Mouse (Mus musculus) limb, embryonic 10.5 days (tissue): ENCODE data around the gene Snai1. TPM values are rescaled to one million over a fixed set of nuclear protein-coding genes. Genes with fewer than 3 reads are reported as not detected.

ENCODE experiments used
- DNase-seq: peaks from one replicate; pipeline ENCODE4 v3.0.0-alpha.2; 2017; ENCODE audit warnings: low spot score
- H3K27ac ChIP-seq: fragments of 300-500 bp; sonication (generic); 2 replicates; pipeline ENCODE4 v1.5.1; 2016; ENCODE audit warnings: mild to moderate bottlenecking
- H3K27me3 ChIP-seq: fragments of 300-500 bp; sonication (generic); 2 replicates; pipeline ENCODE4 v1.6.1; 2016; ENCODE audit warnings: low read depth, mild to moderate bottlenecking; ENCODE audit not compliant: poor library complexity, severe bottlenecking
- H3K36me3 ChIP-seq: fragments of 300-500 bp; sonication (generic); 2 replicates; pipeline ENCODE4 v1.6.1; 2016; ENCODE audit warnings: mild to moderate bottlenecking, moderate library complexity
- H3K4me1 ChIP-seq: fragments of 300-500 bp; sonication (generic); 2 replicates; pipeline ENCODE4 v1.6.1; 2016
- H3K4me3 ChIP-seq: fragments of 300-500 bp; sonication (generic); 2 replicates; pipeline ENCODE4 v1.5.1; 2016; ENCODE audit warnings: mild to moderate bottlenecking, moderate library complexity
- H3K9me3 ChIP-seq: fragments of 300-500 bp; sonication (generic); replicated peaks from 2 replicates; pipeline ENCODE4 v1.6.1; 2016; ENCODE audit warnings: mild to moderate bottlenecking
- WGBS: fragments of 180-500 bp; shearing (Covaris S2); methylation state at CpG from one replicate; pipeline ENCODE4 v1.1.7; 2016; 5-methylcytosine and 5-hydroxymethylcytosine counted together
- polyA plus RNA-seq: library from polyadenylated mRNA; unstranded; fragments of >200 nt; fragmentation: Nextera tagmentation; extraction: Ambion mirVana; gene quantifications from 2 replicates; pipeline ENCODE4 v1.2.1, GENCODE M21; 2016

Snai1 gene
- polyA plus RNA-seq, 1 experiment from 2014 or later: 94.9 TPM

DNA sequence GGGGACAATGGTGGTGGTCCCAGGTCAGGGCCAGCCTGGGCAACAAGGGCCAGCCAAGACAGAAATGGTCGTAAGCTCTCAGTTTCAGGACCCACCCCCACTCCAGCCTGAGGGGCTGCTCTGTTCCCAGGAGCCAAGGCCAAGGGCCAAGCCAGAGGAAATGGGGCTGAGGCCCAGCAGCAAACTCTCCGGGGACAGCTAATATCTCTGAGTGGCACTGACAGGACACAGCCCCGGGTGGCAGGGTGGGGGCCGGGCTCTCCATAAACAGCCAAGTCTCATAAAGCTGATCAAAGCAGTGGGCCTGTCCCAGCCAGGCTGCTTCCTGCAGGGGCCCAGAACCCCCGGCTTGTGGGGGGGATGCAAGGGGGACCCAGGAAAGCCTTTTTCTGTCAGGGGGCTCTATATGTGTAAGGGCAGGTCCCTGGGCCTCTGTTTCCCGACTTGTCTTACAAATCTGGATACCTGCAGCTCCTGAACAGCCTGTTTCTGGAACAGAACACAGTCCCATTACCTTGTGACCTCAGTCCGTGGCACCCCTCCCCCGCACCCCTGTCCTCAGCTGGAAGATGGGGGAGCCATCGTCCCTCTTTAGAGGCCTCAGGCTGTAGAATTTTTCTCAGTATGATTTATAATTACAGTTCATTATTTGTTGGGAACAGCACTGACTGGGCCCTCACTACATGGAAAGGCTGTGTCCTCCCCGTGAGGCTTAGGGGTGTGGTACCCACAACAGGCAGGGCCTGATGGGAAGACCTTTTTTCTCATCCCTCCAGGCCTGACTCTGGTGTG lies 45.4 kb downstream of the Snai1 start:
- no peaks in the 10 kb centered on the region for H3K36me3 ChIP-seq
- H3K27ac ChIP-seq: peak overlapping the region; percentile 87
- DNase-seq: peak; percentile 83
- peaks cover 73% of the 10 kb centered on the region for H3K4me1 ChIP-seq
- H3K4me3 ChIP-seq: peak overlapping the region; percentile 30; the same call in 1 of the 2 replicates
- H3K27me3 ChIP-seq: no peaks in the 10 kb centered on the region
- WGBS: 11% methylated on average over 10 of the region's 10 CpGs
- H3K9me3 ChIP-seq: no peaks in the 10 kb centered on the region

- peaks cover 81% of the 10 kb centered on the region for H3K4me1 ChIP-seq
- no peaks in the 10 kb centered on the region for H3K36me3 ChIP-seq
- 91% methylated on average over 2 of the region's 2 CpGs for whole genome bisulfite sequencing
- H3K27ac ChIP-seq: peak overlapping the region; percentile 87
- H3K27me3 ChIP-seq: no peaks in the 10 kb centered on the region
- no peak for DNase-seq
- no peaks in the 10 kb centered on the region for H3K9me3 ChIP-seq
- H3K4me3 ChIP-seq: no peak overlapping the region
Observed at GRCm38 (mm10) chr2:167585273-167585672, 47.3 kb downstream of the Snai1 start.

DNA sequence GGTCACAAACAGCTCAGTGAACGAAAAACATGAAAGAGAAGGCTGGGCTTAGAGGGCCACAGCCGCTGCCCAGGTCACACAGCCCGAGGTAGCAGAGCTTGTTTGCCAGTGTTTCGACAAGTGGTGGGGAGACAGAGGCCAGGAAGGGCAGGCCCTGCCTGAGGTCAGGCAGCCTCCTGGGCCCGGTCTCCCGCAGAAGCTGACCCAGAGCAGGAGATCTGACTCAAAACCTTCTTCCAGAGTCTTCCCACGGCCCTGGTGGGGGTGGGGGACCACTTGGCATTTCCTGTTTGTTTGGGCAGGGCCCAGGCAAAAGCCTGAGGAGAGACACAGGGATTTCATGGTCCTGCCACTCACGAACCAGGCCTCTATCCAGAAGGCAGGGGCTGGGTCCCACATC lies 48.0 kb downstream of the Snai1 start:
- Histone ChIP-seq H3K27ac (peak overlapping the region; percentile 87), H3K4me3 (peak overlapping the region; percentile 9; the same call in 1 of the 2 replicates), H3K9me3 (no peaks in the 10 kb centered on the region), H3K27me3 (no peaks in the 10 kb centered on the region), H3K4me1 (peaks cover 85% of the 10 kb centered on the region), H3K36me3 (no peaks in the 10 kb centered on the region)
- 4% methylated on average over 8 of the region's 8 CpGs for WGBS
- peak; percentile 58 for DNase-seq

DNA sequence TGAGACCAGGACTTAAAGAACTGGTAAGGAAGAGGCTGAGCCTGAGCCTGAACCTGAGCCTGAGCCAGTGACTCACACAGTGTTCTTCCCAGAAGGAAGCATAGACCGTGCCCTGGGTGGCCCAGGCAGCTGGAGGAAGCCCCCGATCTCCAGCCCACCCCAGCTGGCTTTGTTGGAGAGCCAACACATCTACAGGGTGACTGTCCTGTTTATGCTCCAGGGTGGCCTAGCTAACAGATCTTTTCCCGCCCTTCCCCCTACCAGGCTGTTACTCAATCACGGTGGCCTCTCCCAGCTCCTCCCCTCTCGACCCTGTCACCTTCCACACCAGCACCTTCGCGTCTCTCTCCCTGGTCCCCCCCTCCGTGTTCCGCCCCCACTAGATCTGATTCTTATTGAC lies 49.0 kb downstream of the Snai1 start:
- peak overlapping the region; percentile 13; the same call in 1 of the 2 replicates for H3K4me3 ChIP-seq
- H3K4me1 ChIP-seq: peaks cover 83% of the 10 kb centered on the region
- H3K36me3 ChIP-seq: no peaks in the 10 kb centered on the region
- no peaks in the 10 kb centered on the region for H3K9me3 ChIP-seq
- H3K27ac ChIP-seq: peak overlapping the region; percentile 87
- H3K27me3 ChIP-seq: no peaks in the 10 kb centered on the region
- DNase-seq: peak; percentile 55
- 10% methylated on average over 9 of the region's 9 CpGs for WGBS

DNA sequence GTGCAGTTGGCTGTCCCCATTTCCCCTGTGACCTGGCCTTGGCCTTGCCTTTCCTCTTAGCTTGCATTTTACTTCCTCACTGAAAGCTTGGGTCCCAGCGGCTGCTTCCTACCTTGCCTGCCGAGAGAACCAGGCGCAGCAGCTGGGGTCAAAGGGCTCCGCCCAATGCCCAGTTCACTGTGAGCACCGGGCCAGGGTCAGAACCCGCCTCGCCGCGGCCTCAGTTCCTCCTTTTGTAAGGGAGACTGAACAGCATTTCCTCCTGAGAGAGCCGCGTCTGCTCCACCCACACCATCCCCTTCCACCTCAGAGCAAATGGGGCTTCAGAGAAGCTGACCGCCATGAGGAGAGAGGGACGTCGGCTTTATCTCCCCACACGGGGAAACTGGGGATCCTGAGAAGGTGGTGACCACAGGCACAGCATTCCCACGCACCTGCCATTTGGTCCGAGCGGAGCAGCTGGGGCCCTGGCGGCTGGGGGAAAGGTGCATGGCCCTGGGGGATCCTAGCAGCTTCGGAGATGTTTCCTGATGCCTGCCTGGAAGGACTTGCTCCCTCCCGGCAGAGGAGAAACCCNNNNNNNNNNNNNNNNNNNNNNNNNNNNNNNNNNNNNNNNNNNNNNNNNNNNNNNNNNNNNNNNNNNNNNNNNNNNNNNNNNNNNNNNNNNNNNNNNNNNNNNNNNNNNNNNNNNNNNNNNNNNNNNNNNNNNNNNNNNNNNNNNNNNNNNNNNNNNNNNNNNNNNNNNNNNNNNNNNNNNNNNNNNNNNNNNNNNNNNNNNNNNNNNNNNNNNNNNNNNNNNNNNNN lies 51.0 kb downstream of the Snai1 start:
- peak overlapping the region; percentile 35 for H3K4me3 ChIP-seq
- H3K4me1 ChIP-seq: peaks cover 72% of the 10 kb centered on the region
- no peaks in the 10 kb centered on the region for H3K9me3 ChIP-seq
- 12% methylated on average over 21 of the region's 21 CpGs for WGBS
- no peaks in the 10 kb centered on the region for H3K36me3 ChIP-seq
- peak overlapping the region; percentile 83 for H3K27ac ChIP-seq
- no peaks in the 10 kb centered on the region for H3K27me3 ChIP-seq
- DNase-seq: peak; percentile 54

Other genes starting within 250 kb of the Snai1 start
- 10.3 and 11.3 TPM in 2 replicates for gene B4galt5, start 189.0 kb upstream of the Snai1 start, polyA plus RNA-seq
- gene Slc9a8, start 116.5 kb upstream of the Snai1 start, polyA plus RNA-seq: 28.2 and 32.0 TPM in 2 replicates
- gene Rnf114, start 45.5 kb upstream of the Snai1 start, polyA plus RNA-seq: 130 and 131 TPM in 2 replicates
- 19.5 and 21.5 TPM in 2 replicates for gene Spata2, start 45.3 kb upstream of the Snai1 start, polyA plus RNA-seq
- gene Ube2v1, start 93.9 kb downstream of the Snai1 start, polyA plus RNA-seq: 375 and 404 TPM in 2 replicates
- gene Gm20431, start 123.3 kb downstream of the Snai1 start, polyA plus RNA-seq: 1.0 and 4.0 TPM in 2 replicates
- gene Cebpb, start 150.7 kb downstream of the Snai1 start, polyA plus RNA-seq: 1.2 and 2.2 TPM in 2 replicates
- 41.9 and 43.2 TPM in 2 replicates for gene Tmem189, start 151.6 kb downstream of the Snai1 start, polyA plus RNA-seq